Mouse (Mus musculus): ENCODE measurements around the gene Tcf7l2.

GRCm38 (mm10) chr19:55843111-55843887 lies 101.7 kb downstream of the Tcf7l2 start:
- no peak for TF ChIP-seq CTCF (IDR thresholded peaks at IDR 0.05; ENCODE audit: control insufficient read depth, insufficient read depth, low read length)
- no peak for TF ChIP-seq POLR2A (IDR thresholded peaks at IDR 0.05; ENCODE audit: borderline replicate concordance, control insufficient read depth, low read depth, low read length)

All from bone marrow, adult 2 months (tissue).